8 mouse cellular contexts compared by ENCODE assay signal in the genomic region with DNA sequence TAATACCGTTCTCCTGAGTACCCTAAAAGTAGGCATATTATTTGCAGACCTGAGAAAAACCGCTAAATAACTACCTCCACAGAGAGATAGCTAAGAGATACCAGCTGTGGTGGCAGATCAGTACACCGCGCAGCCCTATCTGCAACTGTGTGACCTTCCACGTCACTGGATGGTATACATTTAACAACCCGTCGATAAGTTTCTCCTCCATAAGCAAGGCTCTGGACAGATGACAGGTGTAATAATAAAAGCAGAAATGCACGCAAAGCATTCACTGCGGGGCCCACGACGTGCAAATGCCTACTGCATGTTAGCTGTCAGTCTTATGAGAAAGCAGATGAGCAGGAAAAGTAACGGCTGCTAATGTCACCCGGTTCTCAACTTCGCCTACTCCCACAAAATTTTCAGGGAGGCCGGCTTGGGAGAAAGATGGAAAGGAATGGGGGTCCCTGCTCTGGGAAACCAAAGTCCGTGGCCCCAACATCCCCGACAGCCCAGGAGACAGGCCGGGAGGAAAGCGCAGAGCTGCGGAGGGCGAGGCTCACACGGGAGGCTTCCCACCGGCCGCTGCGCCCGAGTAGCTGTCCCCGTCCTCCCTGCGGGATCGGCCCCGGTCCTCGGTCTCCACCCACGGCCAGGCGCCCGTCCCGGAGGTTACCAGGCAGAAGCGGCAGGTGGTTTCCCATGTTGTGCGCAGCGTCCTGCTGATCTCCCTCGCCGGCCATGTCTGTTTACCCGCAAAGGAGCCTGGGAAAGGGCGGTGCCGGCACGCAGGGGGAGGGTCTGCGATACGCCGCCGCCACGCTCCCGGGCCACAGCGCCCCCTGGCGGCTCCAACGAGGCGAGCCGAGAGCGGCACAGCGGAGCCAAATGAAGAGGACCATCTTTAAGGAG. TPM values are rescaled to one million over a fixed set of nuclear protein-coding genes. Genes with fewer than 3 reads are reported as not detected.
DNase-seq lines count a peak whose midpoint lies in the region; ATAC-seq and TF ChIP-seq lines count a peak whose summit lies in the region.

TSS of gene Crbn (minus strand) at position 745 of the 894 bp plus-strand sequence.

- TF ChIP-seq CTCF in bone marrow, adult 2 months (IDR thresholded peaks at IDR 0.05; ENCODE audit: control insufficient read depth, insufficient read depth, low read length), result peak; percentile 95

- H3K36me3 ChIP-seq in embryonic facial prominence, embryonic 15.5 days, result peaks cover 5% of the 10 kb centered on the region
- peaks cover 5% of the 10 kb centered on the region; the same call in 1 of the 2 replicates for H3K36me3 ChIP-seq in kidney, embryonic 14.5 days (ENCODE audit: control insufficient read depth, insufficient read depth, low read length)
- H3K36me3 ChIP-seq in limb, embryonic 15.5 days, result peaks cover 5% of the 10 kb centered on the region

- peak within 1 kb of the TSS; percentile 86 for H3K4me2 ChIP-seq in embryonic facial prominence, embryonic 15.5 days (replicated peaks)
- H3K4me2 ChIP-seq in kidney, embryonic 14.5 days (replicated peaks; ENCODE audit: low read depth, low read length), result peak within 1 kb of the TSS; percentile 69
- peak within 1 kb of the TSS; percentile 80 for H3K4me2 ChIP-seq in limb, embryonic 15.5 days

- H3K9me3 ChIP-seq in embryonic facial prominence, embryonic 15.5 days (replicated peaks), result no peaks in the 10 kb centered on the region
- no peaks in the 10 kb centered on the region for H3K9me3 ChIP-seq in kidney, embryonic 14.5 days (ENCODE audit: control insufficient read depth, low read length)
- H3K9me3 ChIP-seq in limb, embryonic 15.5 days, result no peaks in the 10 kb centered on the region

- ATAC-seq in embryonic facial prominence, embryonic 15.5 days (ENCODE audit: insufficient number of reproducible peaks, low FRiP score, low TSS enrichment, low read depth), result peak; percentile 93
- peak; percentile 97 for ATAC-seq in kidney, embryonic 14.5 days (ENCODE audit: low FRiP score, low TSS enrichment)
- peak; percentile 86; the same call in 1 of the 2 replicates for ATAC-seq in limb, embryonic 15.5 days (ENCODE audit: insufficient number of reproducible peaks, low FRiP score, low TSS enrichment, low read depth)

- no peaks in the 10 kb centered on the region for H3K27me3 ChIP-seq in embryonic facial prominence, embryonic 15.5 days
- no peaks in the 10 kb centered on the region for H3K27me3 ChIP-seq in kidney, embryonic 14.5 days (ENCODE audit: control insufficient read depth, insufficient read depth, low read length)
- no peaks in the 10 kb centered on the region for H3K27me3 ChIP-seq in limb, embryonic 15.5 days

- peak within 1 kb of the TSS; percentile 58 for H3K9ac ChIP-seq in embryonic facial prominence, embryonic 15.5 days
- H3K9ac ChIP-seq in kidney, embryonic 14.5 days (ENCODE audit: low read depth, low read length), result peak within 1 kb of the TSS; percentile 78
- H3K9ac ChIP-seq in limb, embryonic 15.5 days, result peak within 1 kb of the TSS; percentile 74

- WGBS in bone marrow, adult 2 months, result 1% methylated on average over 57 of the region's 57 CpGs
- WGBS in embryonic facial prominence, embryonic 15.5 days, result 2% methylated on average over 57 of the region's 57 CpGs
- WGBS in kidney, embryonic 14.5 days, result 3% methylated on average over 57 of the region's 57 CpGs
- 2% methylated on average over 57 of the region's 57 CpGs for WGBS in limb, embryonic 15.5 days

- peak; percentile 74; the same call in 1 of the 2 replicates for TF ChIP-seq POLR2A in bone marrow, adult 2 months (IDR thresholded peaks at IDR 0.05; ENCODE audit: borderline replicate concordance, control insufficient read depth, low read depth, low read length)

- peak within 1 kb of the TSS; percentile 37; the same call in 1 of the 2 replicates for H3K27ac ChIP-seq in bone marrow, adult 2 months (ENCODE audit: control insufficient read depth, insufficient read depth, low read depth, low read length, poor library complexity)
- no peak within 1 kb of the TSS for H3K27ac ChIP-seq in embryonic facial prominence, embryonic 15.5 days (replicated peaks)
- H3K27ac ChIP-seq in kidney, embryonic 14.5 days (ENCODE audit: low read depth, low read length), result no peak within 1 kb of the TSS
- no peak within 1 kb of the TSS for H3K27ac ChIP-seq in limb, embryonic 15.5 days

- peaks cover 2% of the 10 kb centered on the region; the same call in 1 of the 2 replicates for H3K4me1 ChIP-seq in bone marrow, adult 2 months (ENCODE audit: control insufficient read depth, insufficient read depth, low read length)
- peaks cover 10% of the 10 kb centered on the region for H3K4me1 ChIP-seq in embryonic facial prominence, embryonic 15.5 days
- peaks cover 7% of the 10 kb centered on the region for H3K4me1 ChIP-seq in kidney, embryonic 14.5 days (ENCODE audit: control insufficient read depth, insufficient read depth, low read length)
- H3K4me1 ChIP-seq in limb, embryonic 15.5 days, result peaks cover 14% of the 10 kb centered on the region

- H3K4me3 ChIP-seq in bone marrow, adult 2 months (replicated peaks; ENCODE audit: control insufficient read depth, low read depth, low read length), result peak within 1 kb of the TSS; percentile 82
- peak within 1 kb of the TSS; percentile 88 for H3K4me3 ChIP-seq in embryonic facial prominence, embryonic 15.5 days (replicated peaks)
- H3K4me3 ChIP-seq in kidney, embryonic 14.5 days (ENCODE audit: low read length), result peak within 1 kb of the TSS; percentile 86
- peak within 1 kb of the TSS; percentile 89 for H3K4me3 ChIP-seq in limb, embryonic 15.5 days

- peak; percentile 79 for DNase-seq in 416B (ENCODE audit: low read depth)
- DNase-seq in heart, adult 9 months (ENCODE audit: low spot score in 2 of 2), result peak; percentile 85 to 89
- DNase-seq in monocyte, adult 2 months (ENCODE audit: low read depth in 1 of 2, low spot score in 2 of 2), result peak; percentile 72 to 88
- peak; percentile 88 to 89 for DNase-seq in spleen, postnatal 36 days (ENCODE audit: low spot score in 2 of 2)

RNA-seq across cellular contexts. Expression of gene Crbn, which starts in this region (rescaled TPM):
- polyA plus RNA-seq in bone marrow, adult 2 months (2011; ENCODE audit: insufficient read depth, insufficient read length, low replicate concordance, missing spikeins), result 7.4 and 14.3 TPM in 2 replicates
- 42.2 and 42.6 TPM in 2 replicates for polyA plus RNA-seq in embryonic facial prominence, embryonic 15.5 days (2015; fragmentation: Nextera tagmentation; extraction: Ambion mirVana)
- 38.3 and 52.1 TPM in 2 replicates for polyA plus RNA-seq in kidney, embryonic 14.5 days (2014; fragmentation: Nextera tagmentation; extraction: Ambion mirVana)
- polyA plus RNA-seq in limb, embryonic 15.5 days (2015; fragmentation: Nextera tagmentation; extraction: Ambion mirVana), result 46.8 and 48.1 TPM in 2 replicates
